Mouse (Mus musculus): ENCODE measurements around the gene Rabl3. TPM values are rescaled to one million over a fixed set of nuclear protein-coding genes. Genes with fewer than 3 reads are reported as not detected.
A peak's percentile ranks its signal among the peaks of the same experiment; 100 is the strongest.

Gene Rabl3
- polyA plus RNA-seq, 1 experiment = 9.3 TPM

- Histone ChIP-seq H3K27ac (ENCODE audit: insufficient read depth, low read depth, low read length) (no peak overlapping the region), H3K4me3 (ENCODE audit: insufficient read depth, low read length) (peak overlapping the region; percentile 28; the same call in 1 of the 2 replicates), H3K4me1 (ENCODE audit: control insufficient read depth, insufficient read depth, low read length) (no peaks in the 10 kb centered on the region)
- TF ChIP-seq CTCF (IDR thresholded peaks at IDR 0.05; ENCODE audit: low read depth, low read length) (no peak), POLR2A (IDR thresholded peaks at IDR 0.05; ENCODE audit: borderline replicate concordance, low read depth, low read length) (no peak)
Observed at GRCm38 (mm10) chr16:37584218-37585035, 44.7 kb downstream of the Rabl3 start.

GRCm38 (mm10) chr16:37585129-37585563, 45.5 kb downstream of the Rabl3 start:
- Histone ChIP-seq H3K4me1 (ENCODE audit: control insufficient read depth, insufficient read depth, low read length) (no peaks in the 10 kb centered on the region), H3K4me3 (ENCODE audit: insufficient read depth, low read length) (no peak overlapping the region), H3K27ac (ENCODE audit: insufficient read depth, low read depth, low read length) (no peak overlapping the region)
- TF ChIP-seq CTCF (IDR thresholded peaks at IDR 0.05; ENCODE audit: low read depth, low read length) (no peak), POLR2A (IDR thresholded peaks at IDR 0.05; ENCODE audit: borderline replicate concordance, low read depth, low read length) (no peak)

GRCm38 (mm10) chr16:37590921-37591320, 51.2 kb downstream of the Rabl3 start:
- Histone ChIP-seq H3K27ac (ENCODE audit: insufficient read depth, low read depth, low read length) (no peak overlapping the region), H3K4me1 (ENCODE audit: control insufficient read depth, insufficient read depth, low read length) (no peaks in the 10 kb centered on the region), H3K4me3 (ENCODE audit: insufficient read depth, low read length) (no peak overlapping the region)
- TF ChIP-seq CTCF (IDR thresholded peaks at IDR 0.05; ENCODE audit: low read depth, low read length) (no peak), POLR2A (IDR thresholded peaks at IDR 0.05; ENCODE audit: borderline replicate concordance, low read depth, low read length) (no peak)

GRCm38 (mm10) chr16:37591551-37591950, 51.9 kb downstream of the Rabl3 start:
- H3K4me3 ChIP-seq (ENCODE audit: insufficient read depth, low read length) = no peak overlapping the region
- H3K27ac ChIP-seq (ENCODE audit: insufficient read depth, low read depth, low read length) = no peak overlapping the region
- no peaks in the 10 kb centered on the region for H3K4me1 ChIP-seq (ENCODE audit: control insufficient read depth, insufficient read depth, low read length)
- TF ChIP-seq CTCF (IDR thresholded peaks at IDR 0.05; ENCODE audit: low read depth, low read length) = no peak
- no peak for TF ChIP-seq POLR2A (IDR thresholded peaks at IDR 0.05; ENCODE audit: borderline replicate concordance, low read depth, low read length)

- TF ChIP-seq POLR2A (IDR thresholded peaks at IDR 0.05; ENCODE audit: borderline replicate concordance, low read depth, low read length) (no peak), CTCF (IDR thresholded peaks at IDR 0.05; ENCODE audit: low read depth, low read length) (no peak)
- no peaks in the 10 kb centered on the region for H3K4me1 ChIP-seq (ENCODE audit: control insufficient read depth, insufficient read depth, low read length)
- H3K4me3 ChIP-seq (ENCODE audit: insufficient read depth, low read length) = no peak overlapping the region
- H3K27ac ChIP-seq (ENCODE audit: insufficient read depth, low read depth, low read length) = no peak overlapping the region
Observed at GRCm38 (mm10) chr16:37597412-37597811, 57.7 kb downstream of the Rabl3 start.

GRCm38 (mm10) chr16:37598463-37598862, 58.8 kb downstream of the Rabl3 start:
- H3K4me1 ChIP-seq (ENCODE audit: control insufficient read depth, insufficient read depth, low read length) = no peaks in the 10 kb centered on the region
- no peak overlapping the region for H3K4me3 ChIP-seq (ENCODE audit: insufficient read depth, low read length)
- TF ChIP-seq CTCF (IDR thresholded peaks at IDR 0.05; ENCODE audit: low read depth, low read length) (no peak), POLR2A (IDR thresholded peaks at IDR 0.05; ENCODE audit: borderline replicate concordance, low read depth, low read length) (no peak)
- H3K27ac ChIP-seq (ENCODE audit: insufficient read depth, low read depth, low read length) = no peak overlapping the region

GRCm38 (mm10) chr16:37599326-37599725, 59.6 kb downstream of the Rabl3 start:
- TF ChIP-seq CTCF (IDR thresholded peaks at IDR 0.05; ENCODE audit: low read depth, low read length) (no peak), POLR2A (IDR thresholded peaks at IDR 0.05; ENCODE audit: borderline replicate concordance, low read depth, low read length) (no peak)
- Histone ChIP-seq H3K4me1 (ENCODE audit: control insufficient read depth, insufficient read depth, low read length) (no peaks in the 10 kb centered on the region), H3K4me3 (ENCODE audit: insufficient read depth, low read length) (no peak overlapping the region), H3K27ac (ENCODE audit: insufficient read depth, low read depth, low read length) (no peak overlapping the region)

GRCm38 (mm10) chr16:37603431-37603830, 63.7 kb downstream of the Rabl3 start:
- Histone ChIP-seq H3K4me3 (ENCODE audit: insufficient read depth, low read length) (no peak overlapping the region), H3K4me1 (ENCODE audit: control insufficient read depth, insufficient read depth, low read length) (no peaks in the 10 kb centered on the region), H3K27ac (ENCODE audit: insufficient read depth, low read depth, low read length) (no peak overlapping the region)
- TF ChIP-seq CTCF (IDR thresholded peaks at IDR 0.05; ENCODE audit: low read depth, low read length) (no peak), POLR2A (IDR thresholded peaks at IDR 0.05; ENCODE audit: borderline replicate concordance, low read depth, low read length) (no peak)

- TF ChIP-seq CTCF (IDR thresholded peaks at IDR 0.05; ENCODE audit: low read depth, low read length) (no peak), POLR2A (IDR thresholded peaks at IDR 0.05; ENCODE audit: borderline replicate concordance, low read depth, low read length) (no peak)
- Histone ChIP-seq H3K4me3 (ENCODE audit: insufficient read depth, low read length) (no peak overlapping the region), H3K27ac (ENCODE audit: insufficient read depth, low read depth, low read length) (no peak overlapping the region), H3K4me1 (ENCODE audit: control insufficient read depth, insufficient read depth, low read length) (no peaks in the 10 kb centered on the region)
Observed at GRCm38 (mm10) chr16:37604243-37604642, 64.6 kb downstream of the Rabl3 start.

GRCm38 (mm10) chr16:37610333-37610732, 70.6 kb downstream of the Rabl3 start:
- Histone ChIP-seq H3K4me3 (ENCODE audit: insufficient read depth, low read length) (no peak overlapping the region), H3K4me1 (ENCODE audit: control insufficient read depth, insufficient read depth, low read length) (no peaks in the 10 kb centered on the region), H3K27ac (ENCODE audit: insufficient read depth, low read depth, low read length) (no peak overlapping the region)
- TF ChIP-seq POLR2A (IDR thresholded peaks at IDR 0.05; ENCODE audit: borderline replicate concordance, low read depth, low read length) (no peak), CTCF (IDR thresholded peaks at IDR 0.05; ENCODE audit: low read depth, low read length) (no peak)
